Mouse (Mus musculus): ENCODE measurements around the gene Pfdn6.
"Not testable (repeated sequence)": the region's sequence is repeated elsewhere in the genome, so short reads cannot be mapped to it uniquely, and the experiment has no call there.

The Pfdn6 gene

GRCm38 (mm10) chr17:33890533-33891059 lies 49.5 kb downstream of the Pfdn6 start, which contains the start of gene Kifc1:
Gene Kifc1, minus strand, starts transcription at chr17:33890661.
- peak; percentile 100 for DNase-seq

DNA sequence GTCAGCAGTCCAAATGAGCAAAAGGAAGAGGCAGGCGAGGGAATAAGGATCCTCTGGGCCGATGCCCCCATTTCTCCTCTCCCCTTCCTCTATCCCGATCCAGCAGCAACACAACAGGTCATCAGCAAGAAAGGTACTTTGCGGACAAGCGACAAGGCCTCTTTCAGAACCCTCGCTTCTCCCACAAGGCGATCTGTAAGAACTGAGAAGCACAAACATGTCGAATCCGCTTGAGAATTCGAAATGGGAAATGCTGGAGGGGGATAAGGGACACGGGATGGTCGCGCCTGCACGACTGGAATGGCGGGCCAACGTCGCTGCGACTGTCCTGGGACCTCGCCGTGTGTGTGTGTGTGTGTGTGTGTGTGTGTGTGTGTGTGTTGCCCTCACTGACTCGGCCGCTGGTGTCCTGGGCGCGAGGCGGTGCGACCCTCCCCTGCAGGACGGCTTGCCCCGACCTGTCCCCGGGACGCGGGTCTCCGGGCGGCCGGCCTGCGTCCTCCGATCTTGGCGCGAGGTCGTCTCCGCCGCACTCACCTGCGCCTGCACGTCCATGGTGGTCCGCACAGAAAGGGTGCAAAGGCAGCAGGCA lies 50.1 kb downstream of the Pfdn6 start:
- not testable (repeated sequence) for DNase-seq

All from layer of hippocampus, adult 9-11 months (tissue).